ENCODE assay signal across 8 mouse cellular contexts in the genomic region with DNA sequence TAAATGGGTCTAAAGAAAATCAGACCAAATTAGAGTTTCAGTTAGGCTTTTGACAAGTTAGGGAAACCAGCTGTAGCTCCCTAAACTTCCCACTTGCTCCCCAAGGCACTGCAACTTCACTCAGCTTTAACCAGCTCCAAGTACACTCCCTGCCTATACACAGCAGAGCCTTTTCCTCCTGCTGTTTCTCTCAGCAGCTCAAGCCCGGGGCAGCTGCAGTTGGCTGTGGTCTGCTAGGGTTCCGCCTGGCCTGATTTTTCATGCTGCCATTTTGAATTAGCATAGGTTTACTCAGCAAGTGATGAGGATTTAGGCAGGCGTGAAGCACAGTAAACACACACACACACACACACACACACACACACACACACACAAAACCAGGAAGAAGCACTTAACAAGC. TPM values are rescaled to one million over a fixed set of nuclear protein-coding genes. Genes with fewer than 3 reads are reported as not detected.
DNase-seq lines count a peak whose midpoint lies in the region; ATAC-seq and TF ChIP-seq lines count a peak whose summit lies in the region.

No protein-coding gene starts in this region.

- no peak for TF ChIP-seq CTCF in cerebellum, adult 2 months (IDR thresholded peaks at IDR 0.05; ENCODE audit: borderline replicate concordance, insufficient read depth, low read depth, low read length)
- TF ChIP-seq CTCF in forebrain, postnatal 0 days (IDR thresholded peaks at IDR 0.05; ENCODE audit: low read depth): no peak

- H3K27ac ChIP-seq in cerebellum, adult 2 months (ENCODE audit: insufficient read depth, low read length): peak overlapping the region; percentile 96
- H3K27ac ChIP-seq in forebrain, postnatal 0 days (ENCODE audit: low read depth, low read length): peak overlapping the region; percentile 96
- peak overlapping the region; percentile 95 for H3K27ac ChIP-seq in midbrain, embryonic 12.5 days (replicated peaks)
- H3K27ac ChIP-seq in liver, embryonic 11.5 days (ENCODE audit: low read depth, low read length): no peak overlapping the region

- H3K9ac ChIP-seq in forebrain, postnatal 0 days: peak overlapping the region; percentile 95
- peak overlapping the region; percentile 77 for H3K9ac ChIP-seq in midbrain, embryonic 12.5 days (replicated peaks)
- H3K9ac ChIP-seq in liver, embryonic 11.5 days (ENCODE audit: low read depth, low read length): no peak overlapping the region

- no peaks in the 10 kb centered on the region for H3K9me3 ChIP-seq in forebrain, postnatal 0 days (ENCODE audit: low read length)
- no peaks in the 10 kb centered on the region for H3K9me3 ChIP-seq in midbrain, embryonic 12.5 days
- H3K9me3 ChIP-seq in liver, embryonic 11.5 days (ENCODE audit: control insufficient read depth, low read length): no peaks in the 10 kb centered on the region

- DNase-seq in embryo, embryonic 10 days (ENCODE audit: low spot score): peak; percentile 40
- DNase-seq in embryo, embryonic 9.5 days (ENCODE audit: extremely low spot score): no peak
- peak; percentile 63 to 68 for DNase-seq in cerebellum, adult 2 months
- DNase-seq in forebrain, postnatal 0 days: peak; percentile 64
- no peak for DNase-seq in liver, embryonic 11.5 days (ENCODE audit: low spot score)
- DNase-seq in kidney, postnatal 10 days: no peak
- DNase-seq in urinary bladder, postnatal 25 days (ENCODE audit: low spot score): no peak

- H3K27me3 ChIP-seq in cerebellum, adult 2 months (ENCODE audit: control insufficient read depth, insufficient read depth, low read length): no peaks in the 10 kb centered on the region
- H3K27me3 ChIP-seq in forebrain, postnatal 0 days (ENCODE audit: insufficient read depth, low read length): no peaks in the 10 kb centered on the region
- peaks cover 4% of the 10 kb centered on the region; the same call in 1 of the 2 replicates for H3K27me3 ChIP-seq in midbrain, embryonic 12.5 days
- H3K27me3 ChIP-seq in liver, embryonic 11.5 days (replicated peaks; ENCODE audit: control insufficient read depth, insufficient read depth, low read length): peaks cover 31% of the 10 kb centered on the region

- no peak for TF ChIP-seq POLR2A in cerebellum, adult 2 months (IDR thresholded peaks at IDR 0.05; ENCODE audit: borderline replicate concordance, insufficient read depth, low read length)

- 5% methylated on average over 3 of the region's 3 CpGs for WGBS in cerebellum, adult 2 months
- 10% methylated on average over 3 of the region's 3 CpGs for WGBS in forebrain, postnatal 0 days
- WGBS in midbrain, embryonic 12.5 days: 5% methylated on average over 3 of the region's 3 CpGs
- 49% methylated on average over 3 of the region's 3 CpGs for WGBS in liver, embryonic 11.5 days

- H3K4me3 ChIP-seq in cerebellum, adult 2 months (replicated peaks; ENCODE audit: insufficient read depth, low read depth, low read length): peak overlapping the region; percentile 96
- H3K4me3 ChIP-seq in forebrain, postnatal 0 days (ENCODE audit: low read depth, low read length): peak overlapping the region; percentile 70
- peak overlapping the region; percentile 63 for H3K4me3 ChIP-seq in midbrain, embryonic 12.5 days
- no peak overlapping the region for H3K4me3 ChIP-seq in liver, embryonic 11.5 days (ENCODE audit: low read depth, low read length)

- H3K4me1 ChIP-seq in cerebellum, adult 2 months (ENCODE audit: control insufficient read depth, insufficient read depth, low read length): peaks cover 4% of the 10 kb centered on the region
- H3K4me1 ChIP-seq in forebrain, postnatal 0 days (ENCODE audit: insufficient read depth): peaks cover 27% of the 10 kb centered on the region
- H3K4me1 ChIP-seq in midbrain, embryonic 12.5 days: peaks cover 58% of the 10 kb centered on the region
- peaks cover 4% of the 10 kb centered on the region for H3K4me1 ChIP-seq in liver, embryonic 11.5 days (replicated peaks; ENCODE audit: control insufficient read depth, insufficient read depth, low read length)

- H3K36me3 ChIP-seq in forebrain, postnatal 0 days (ENCODE audit: insufficient read depth): no peaks in the 10 kb centered on the region
- no peaks in the 10 kb centered on the region for H3K36me3 ChIP-seq in midbrain, embryonic 12.5 days
- no peaks in the 10 kb centered on the region for H3K36me3 ChIP-seq in liver, embryonic 11.5 days (ENCODE audit: control insufficient read depth, insufficient read depth, low read length)

- H3K4me2 ChIP-seq in forebrain, postnatal 0 days (ENCODE audit: low read depth): peak overlapping the region; percentile 75
- H3K4me2 ChIP-seq in midbrain, embryonic 12.5 days (replicated peaks): peak overlapping the region; percentile 74
- no peak overlapping the region; the same call in 1 of the 2 replicates for H3K4me2 ChIP-seq in liver, embryonic 11.5 days

- peak; percentile 25 for ATAC-seq in forebrain, postnatal 0 days
- peak; percentile 76 for ATAC-seq in midbrain, embryonic 12.5 days (ENCODE audit: low FRiP score, low read depth)
- ATAC-seq in liver, embryonic 11.5 days (replicated peaks; ENCODE audit: low FRiP score): no peak

RNA-seq across cellular contexts. Expression of a gene that starts 1.3 kb away (rescaled TPM):
- polyA plus RNA-seq in cerebellum, adult 2 months (2012; rRNA removed): 132 and 145 TPM in 2 replicates
- 189 and 195 TPM in 2 replicates for total RNA-seq in forebrain, postnatal 0 days (2014; rRNA removed)
- 95.5 and 122 TPM in 2 replicates for polyA plus RNA-seq in forebrain, postnatal 0 days (2015; fragmentation: Nextera tagmentation; extraction: Ambion mirVana)
- 83.8 and 86.4 TPM in 2 replicates for polyA plus RNA-seq in midbrain, embryonic 12.5 days (2016; fragmentation: Nextera tagmentation; extraction: Ambion mirVana)
- 2.9 and 3.0 TPM in 2 replicates for polyA plus RNA-seq in liver, embryonic 11.5 days (2014; fragmentation: Nextera tagmentation; extraction: Ambion mirVana)

RNA-seq across cellular contexts. Expression of a gene that starts 29.9 kb away (rescaled TPM):
- 11.8 and 12.1 TPM in 2 replicates for polyA plus RNA-seq in cerebellum, adult 2 months (2012; rRNA removed)
- 14.8 and 19.3 TPM in 2 replicates for total RNA-seq in forebrain, postnatal 0 days (2014; rRNA removed)
- 4.5 and 4.7 TPM in 2 replicates for polyA plus RNA-seq in forebrain, postnatal 0 days (2015; fragmentation: Nextera tagmentation; extraction: Ambion mirVana)
- 16.8 and 21.5 TPM in 2 replicates for polyA plus RNA-seq in midbrain, embryonic 12.5 days (2016; fragmentation: Nextera tagmentation; extraction: Ambion mirVana)
- 7.9 and 9.7 TPM in 2 replicates for polyA plus RNA-seq in liver, embryonic 11.5 days (2014; fragmentation: Nextera tagmentation; extraction: Ambion mirVana)

RNA-seq across cellular contexts. Expression of a gene that starts 32.1 kb away (rescaled TPM):
- polyA plus RNA-seq in cerebellum, adult 2 months (2012; rRNA removed): 14.8 and 15.7 TPM in 2 replicates
- 5.2 and 9.6 TPM in 2 replicates for total RNA-seq in forebrain, postnatal 0 days (2014; rRNA removed)
- polyA plus RNA-seq in forebrain, postnatal 0 days (2015; fragmentation: Nextera tagmentation; extraction: Ambion mirVana): 4.1 and 4.5 TPM in 2 replicates
- polyA plus RNA-seq in midbrain, embryonic 12.5 days (2016; fragmentation: Nextera tagmentation; extraction: Ambion mirVana): 15.7 and 16.3 TPM in 2 replicates
- polyA plus RNA-seq in liver, embryonic 11.5 days (2014; fragmentation: Nextera tagmentation; extraction: Ambion mirVana): 11.0 and 11.9 TPM in 2 replicates

Comparison
In these comparisons a context has a peak if more than half of its experiments do, and no peak if none do; other contexts are left out.
1. DNase-seq: peak in embryo, embryonic 10 days (single experiment), cerebellum, adult 2 months (2 of 2) and forebrain, postnatal 0 days (single experiment); none in embryo, embryonic 9.5 days (single experiment), liver, embryonic 11.5 days (single experiment), kidney, postnatal 10 days (single experiment) and urinary bladder, postnatal 25 days (single experiment).
2. RNA of a gene that starts 1.3 kb away (polyA plus RNA-seq): 132 to 145 TPM in cerebellum, adult 2 months, 95.5 to 122 TPM in forebrain, postnatal 0 days and 83.8 to 86.4 TPM in midbrain, embryonic 12.5 days; 2.9 to 3.0 TPM in liver, embryonic 11.5 days; every median in the first group is over 10 times any median in the second.